Mouse (Mus musculus): ENCODE measurements at regions not wholly inside any gene's neighbourhood (a gene's known extent, or its start where the extent isn't known, plus 50 kb on each side); places are given as distances from the start of the nearest gene placed in this dataset.

DNA sequence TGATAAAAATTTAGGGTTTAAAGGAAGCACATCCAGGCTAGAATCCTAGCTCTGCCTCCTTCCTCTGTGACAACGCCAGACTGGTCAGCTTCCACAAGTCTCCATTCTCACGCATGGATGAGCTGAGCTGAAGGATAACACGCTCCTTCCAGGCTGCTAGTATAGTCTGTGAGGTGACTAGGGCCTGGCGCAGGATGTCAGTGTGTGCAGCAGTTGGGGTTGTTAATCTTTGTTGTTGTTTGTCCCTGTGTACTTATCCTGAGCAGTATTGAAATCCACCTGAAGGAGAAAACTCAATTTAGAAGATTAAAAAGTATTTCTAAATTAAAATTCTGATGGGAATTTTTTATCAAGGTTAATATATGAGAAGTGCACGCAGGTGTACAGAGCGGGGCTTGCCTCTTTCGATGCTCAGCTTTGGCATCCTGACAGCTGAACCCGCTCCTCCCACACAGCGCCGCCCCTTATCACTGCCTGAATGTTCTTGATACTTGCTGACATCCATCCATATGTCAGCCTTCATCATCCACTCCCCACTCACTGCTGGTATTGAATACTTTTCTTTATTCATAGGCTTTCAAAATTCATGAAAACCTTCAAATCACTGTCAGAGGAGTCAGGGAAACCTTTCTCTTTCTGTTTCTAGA, 130.7 kb upstream of the Bank1 start:
- Histone ChIP-seq H3K9me3 (replicated peaks; ENCODE audit: insufficient read depth, low read length) (no peaks in the 10 kb centered on the region), H3K9ac (ENCODE audit: control insufficient read depth, low read depth, low read length, poor library complexity, severe bottlenecking) (no peak overlapping the region), H3K27ac (ENCODE audit: control insufficient read depth, low read depth, low read length) (no peak overlapping the region), H3K4me1 (ENCODE audit: control insufficient read depth in 1 of 2, insufficient read depth in 2 of 2, low read length in 2 of 2) (no peaks in the 10 kb centered on the region), H3K27me3 (ENCODE audit: control insufficient read depth in 1 of 2, insufficient read depth in 2 of 2, low read length in 2 of 2) (no peaks in the 10 kb centered on the region), H3K79me2 (ENCODE audit: control insufficient read depth, insufficient read depth, low read length, poor library complexity) (no peaks in the 10 kb centered on the region), H3K4me3 (ENCODE audit: control insufficient read depth in 1 of 2, insufficient read depth in 1 of 2, low read depth in 2 of 2, low read length in 2 of 2) (no peak overlapping the region), H3K36me3 (ENCODE audit: control insufficient read depth in 1 of 2, insufficient read depth in 2 of 2, low read length in 2 of 2) (no peaks in the 10 kb centered on the region)
- TF ChIP-seq USF1 (IDR thresholded peaks at IDR 0.05; ENCODE audit: low read depth, low read length) (no peak), MYB (IDR thresholded peaks at IDR 0.05; ENCODE audit: low read depth, low read length) (no peak), MEF2A (IDR thresholded peaks at IDR 0.05; ENCODE audit: extremely low read depth, insufficient replicate concordance, low read depth, low read length, poor library complexity, severe bottlenecking) (no peak), EP300 (IDR thresholded peaks at IDR 0.05; ENCODE audit: low read depth in 1 of 2, low read length in 2 of 2) (no peak), ELF1 (IDR thresholded peaks at IDR 0.05; ENCODE audit: low read depth, low read length) (no peak), POLR2AphosphoS5 (IDR thresholded peaks at IDR 0.05; ENCODE audit: borderline replicate concordance, low read depth, low read length) (no peak), POLR2AphosphoS2 (IDR thresholded peaks at IDR 0.05; ENCODE audit: low read length) (no peak), KAT2A (conservative IDR thresholded peaks at IDR 0.05; ENCODE audit: low read depth, low read length) (no peak), E2F4 (IDR thresholded peaks at IDR 0.05; ENCODE audit: borderline replicate concordance, low read depth, low read length) (no peak), USF2 (IDR thresholded peaks at IDR 0.05; ENCODE audit: borderline replicate concordance in 1 of 2, insufficient read depth in 1 of 2, low read depth in 1 of 2, low read length in 2 of 2) (no peak), SIN3A (IDR thresholded peaks at IDR 0.05; ENCODE audit: low read length) (no peak), MXI1 (IDR thresholded peaks at IDR 0.05; ENCODE audit: low read depth, low read length) (no peak)
- no peak for DNase-seq (ENCODE audit: low read depth, low spot score)

DNA sequence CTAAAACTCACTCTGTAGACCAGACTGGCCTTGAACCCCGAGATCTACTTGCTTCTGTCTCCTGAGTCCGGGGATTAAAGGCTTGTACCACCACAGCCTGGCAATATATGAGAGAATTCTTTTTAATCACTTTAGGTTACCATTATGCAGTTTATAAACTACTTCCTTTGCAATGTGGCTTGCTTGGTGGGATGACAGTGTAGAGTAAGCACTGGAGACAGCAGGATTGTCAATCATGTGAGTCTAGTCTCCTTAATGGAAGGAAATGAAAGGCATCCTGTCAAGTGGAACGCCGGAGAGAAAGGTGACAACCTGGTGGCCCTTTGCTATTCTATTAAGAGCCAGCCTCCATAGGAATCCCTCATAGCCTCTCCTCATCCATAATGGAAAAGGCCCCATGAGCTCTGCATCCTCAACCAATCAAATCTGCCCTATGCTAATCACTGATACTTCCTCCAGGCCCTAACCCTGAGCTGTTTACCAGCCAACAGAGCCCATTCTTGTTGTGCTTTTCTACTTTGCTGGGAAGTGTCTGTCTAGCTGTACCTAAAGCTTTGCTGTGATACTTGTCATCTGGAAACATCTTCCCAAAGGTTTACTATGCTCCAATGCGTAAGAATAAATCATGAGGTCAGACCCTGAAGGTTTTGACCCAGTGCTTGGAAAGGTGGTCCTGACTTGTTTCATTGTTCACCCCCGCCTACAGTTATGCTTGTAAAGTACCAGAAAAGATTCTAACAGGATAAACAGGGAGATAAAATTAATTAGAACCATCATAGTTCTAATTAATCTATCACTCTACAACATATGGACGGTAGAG, 130.0 kb upstream of the Bank1 start:
- Histone ChIP-seq H3K4me3 (ENCODE audit: control insufficient read depth in 1 of 2, insufficient read depth in 1 of 2, low read depth in 2 of 2, low read length in 2 of 2) (no peak overlapping the region), H3K79me2 (ENCODE audit: control insufficient read depth, insufficient read depth, low read length, poor library complexity) (no peaks in the 10 kb centered on the region), H3K27me3 (ENCODE audit: control insufficient read depth in 1 of 2, insufficient read depth in 2 of 2, low read length in 2 of 2) (no peaks in the 10 kb centered on the region), H3K4me1 (ENCODE audit: control insufficient read depth in 1 of 2, insufficient read depth in 2 of 2, low read length in 2 of 2) (no peaks in the 10 kb centered on the region), H3K9ac (ENCODE audit: control insufficient read depth, low read depth, low read length, poor library complexity, severe bottlenecking) (no peak overlapping the region), H3K36me3 (ENCODE audit: control insufficient read depth in 1 of 2, insufficient read depth in 2 of 2, low read length in 2 of 2) (no peaks in the 10 kb centered on the region), H3K9me3 (replicated peaks; ENCODE audit: insufficient read depth, low read length) (no peaks in the 10 kb centered on the region), H3K27ac (ENCODE audit: control insufficient read depth, low read depth, low read length) (no peak overlapping the region)
- DNase-seq (ENCODE audit: low read depth, low spot score), result no peak
- TF ChIP-seq CTCF (IDR thresholded peaks at IDR 0.05 in 2 of 3, conservative IDR thresholded peaks at IDR 0.05 in 1 of 3; ENCODE audit: control insufficient read depth in 1 of 3, insufficient read depth in 1 of 3, low read depth in 2 of 3, low read length in 3 of 3, poor library complexity in 1 of 3, severe bottlenecking in 1 of 3) (no peak), CHD2 (IDR thresholded peaks at IDR 0.05; ENCODE audit: low read length) (no peak), USF2 (IDR thresholded peaks at IDR 0.05; ENCODE audit: borderline replicate concordance in 1 of 2, insufficient read depth in 1 of 2, low read depth in 1 of 2, low read length in 2 of 2) (no peak), ELF1 (IDR thresholded peaks at IDR 0.05; ENCODE audit: low read depth, low read length) (no peak), KAT2A (conservative IDR thresholded peaks at IDR 0.05; ENCODE audit: low read depth, low read length) (no peak), ZNF384 (IDR thresholded peaks at IDR 0.05; ENCODE audit: low read depth, low read length) (no peak), BHLHE40 (IDR thresholded peaks at IDR 0.05; ENCODE audit: borderline replicate concordance, low read depth, low read length) (no peak), TAL1 (IDR thresholded peaks at IDR 0.05; ENCODE audit: low read length) (no peak), GATA1 (IDR thresholded peaks at IDR 0.05; ENCODE audit: low read depth, low read length) (no peak), E2F4 (IDR thresholded peaks at IDR 0.05; ENCODE audit: borderline replicate concordance, low read depth, low read length) (no peak), MEF2A (IDR thresholded peaks at IDR 0.05; ENCODE audit: extremely low read depth, insufficient replicate concordance, low read depth, low read length, poor library complexity, severe bottlenecking) (no peak), MYC (IDR thresholded peaks at IDR 0.05; ENCODE audit: low read depth, low read length) (no peak), MXI1 (IDR thresholded peaks at IDR 0.05; ENCODE audit: low read depth, low read length) (no peak), NRF1 (IDR thresholded peaks at IDR 0.05; ENCODE audit: insufficient read depth, low read depth, low read length, poor library complexity, severe bottlenecking) (no peak), SMC3 (IDR thresholded peaks at IDR 0.05; ENCODE audit: low read depth, low read length) (no peak)
